Mouse (Mus musculus): ENCODE results near the gene Tbrg4. TPM values are rescaled to one million over a fixed set of nuclear protein-coding genes. Genes with fewer than 3 reads are reported as not detected.

Tbrg4 gene
- polyA plus RNA-seq, 1 experiment from 2014 or later, result 45.6 TPM

DNA sequence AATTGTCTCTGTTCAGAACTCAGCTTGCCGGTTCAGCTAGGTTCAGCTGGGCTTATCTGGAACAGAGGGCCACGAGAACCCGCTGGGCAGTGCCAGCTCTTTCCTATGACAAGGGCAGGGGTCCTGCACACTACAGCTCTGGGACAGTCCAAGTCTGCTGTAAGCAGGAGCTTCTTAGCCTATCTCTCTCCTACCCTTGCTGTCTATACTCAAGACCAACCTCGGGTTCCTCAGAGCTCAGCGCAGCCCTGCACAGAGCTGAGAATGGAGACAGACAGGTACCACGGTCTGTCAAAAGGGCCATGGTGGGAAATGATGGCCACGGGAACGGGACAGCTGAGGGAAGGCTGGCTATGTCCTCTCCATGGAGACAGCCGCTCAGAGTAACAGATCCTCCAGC is 22.6 kb downstream of the Tbrg4 start:
- Histone ChIP-seq H3K36me3 (ENCODE audit: insufficient read depth, low read length) (no peaks in the 10 kb centered on the region), H3K9me3 (ENCODE audit: low read length) (no peaks in the 10 kb centered on the region), H3K27ac (ENCODE audit: low read length) (no peak overlapping the region), H3K4me3 (ENCODE audit: low read length) (no peak overlapping the region), H3K27me3 (ENCODE audit: insufficient read depth, low read length) (peaks cover 31% of the 10 kb centered on the region), H3K4me2 (replicated peaks; ENCODE audit: low read depth, low read length) (no peak overlapping the region), H3K9ac (replicated peaks; ENCODE audit: low read length) (no peak overlapping the region), H3K4me1 (ENCODE audit: insufficient read depth, low read length) (peaks cover 19% of the 10 kb centered on the region)
- 80% methylated on average over 9 of the region's 9 CpGs for WGBS
- no peak for ATAC-seq (ENCODE audit: low FRiP score, low TSS enrichment)

DNA sequence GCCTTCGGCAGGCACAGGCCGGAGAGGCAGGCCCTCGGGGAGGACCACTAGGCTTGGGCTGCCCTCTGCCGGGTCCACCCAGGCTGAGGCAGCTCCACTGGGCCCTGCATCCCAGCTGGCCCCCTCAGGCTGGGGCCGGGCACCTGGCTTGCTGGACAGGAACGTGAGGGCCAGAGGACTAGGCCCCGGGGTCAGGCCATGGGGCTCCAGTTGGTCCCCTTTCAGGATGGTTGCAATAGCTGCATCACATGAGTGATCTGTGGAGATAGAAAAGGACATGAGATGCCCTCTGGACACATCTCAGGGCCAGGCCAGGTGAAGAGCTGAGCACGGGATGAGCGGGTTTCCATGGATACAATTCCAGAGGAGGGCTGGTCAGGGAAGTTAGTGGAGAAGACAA is 23.2 kb downstream of the Tbrg4 start:
- Histone ChIP-seq H3K36me3 (ENCODE audit: insufficient read depth, low read length) (no peaks in the 10 kb centered on the region; the same call in 1 of the 2 replicates), H3K9me3 (ENCODE audit: low read length) (no peaks in the 10 kb centered on the region), H3K4me3 (ENCODE audit: low read length) (no peak overlapping the region), H3K9ac (replicated peaks; ENCODE audit: low read length) (no peak overlapping the region), H3K27me3 (ENCODE audit: insufficient read depth, low read length) (peaks cover 31% of the 10 kb centered on the region), H3K4me1 (ENCODE audit: insufficient read depth, low read length) (peaks cover 19% of the 10 kb centered on the region), H3K27ac (ENCODE audit: low read length) (no peak overlapping the region), H3K4me2 (replicated peaks; ENCODE audit: low read depth, low read length) (no peak overlapping the region)
- 84% methylated on average over 9 of the region's 9 CpGs for WGBS
- no peak for ATAC-seq (ENCODE audit: low FRiP score, low TSS enrichment)

DNA sequence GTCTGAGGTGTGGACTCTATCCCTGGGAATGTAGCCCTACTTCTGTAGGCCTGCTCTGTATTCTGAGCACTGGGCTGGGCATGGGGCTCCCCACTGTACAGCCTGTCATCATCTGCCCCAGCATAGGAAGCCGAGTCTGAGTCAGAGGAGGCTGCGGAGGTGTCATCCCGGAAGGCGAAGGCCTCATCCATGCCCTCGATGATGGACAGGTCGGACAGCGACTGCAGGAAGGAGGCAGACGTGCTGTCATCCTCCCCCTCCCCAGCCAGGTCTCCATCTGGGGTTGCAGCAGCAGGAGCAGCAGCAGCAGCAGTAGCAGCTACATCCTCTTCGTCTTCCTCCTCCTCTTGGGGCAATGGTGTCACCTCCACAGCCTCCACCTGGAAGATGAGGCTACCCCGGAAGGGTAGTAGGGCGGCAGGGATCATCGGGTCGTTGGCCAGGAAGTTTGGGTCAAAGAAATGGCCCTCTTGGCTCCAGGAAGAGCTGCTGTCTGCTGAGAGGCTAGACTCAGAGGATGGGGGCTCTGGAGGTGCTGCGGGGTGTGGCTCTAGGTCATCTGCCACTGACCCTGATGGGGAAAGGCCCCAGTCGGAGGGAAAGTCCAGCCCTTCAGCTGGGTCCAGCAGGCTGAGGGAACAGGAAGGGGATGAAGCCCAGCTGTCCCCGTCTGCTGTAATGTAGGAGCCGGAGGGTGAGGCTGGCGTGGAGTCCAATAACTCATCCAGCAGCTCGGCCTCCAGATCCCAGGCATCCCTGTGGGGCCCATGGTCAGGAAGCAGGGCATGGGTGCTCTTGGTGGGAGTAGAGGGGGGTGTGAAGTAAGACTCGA is 24.0 kb downstream of the Tbrg4 start:
- Histone ChIP-seq H3K9ac (replicated peaks; ENCODE audit: low read length) (no peak overlapping the region; the same call in 1 of the 2 replicates), H3K9me3 (ENCODE audit: low read length) (no peaks in the 10 kb centered on the region), H3K4me2 (replicated peaks; ENCODE audit: low read depth, low read length) (no peak overlapping the region), H3K4me3 (ENCODE audit: low read length) (no peak overlapping the region), H3K4me1 (ENCODE audit: insufficient read depth, low read length) (peaks cover 19% of the 10 kb centered on the region), H3K27ac (ENCODE audit: low read length) (no peak overlapping the region), H3K36me3 (ENCODE audit: insufficient read depth, low read length) (peaks cover 3% of the 10 kb centered on the region; the same call in 1 of the 2 replicates), H3K27me3 (ENCODE audit: insufficient read depth, low read length) (peaks cover 29% of the 10 kb centered on the region)
- WGBS, result 48% methylated on average over 20 of the region's 20 CpGs
- no peak for ATAC-seq (ENCODE audit: low FRiP score, low TSS enrichment)

DNA sequence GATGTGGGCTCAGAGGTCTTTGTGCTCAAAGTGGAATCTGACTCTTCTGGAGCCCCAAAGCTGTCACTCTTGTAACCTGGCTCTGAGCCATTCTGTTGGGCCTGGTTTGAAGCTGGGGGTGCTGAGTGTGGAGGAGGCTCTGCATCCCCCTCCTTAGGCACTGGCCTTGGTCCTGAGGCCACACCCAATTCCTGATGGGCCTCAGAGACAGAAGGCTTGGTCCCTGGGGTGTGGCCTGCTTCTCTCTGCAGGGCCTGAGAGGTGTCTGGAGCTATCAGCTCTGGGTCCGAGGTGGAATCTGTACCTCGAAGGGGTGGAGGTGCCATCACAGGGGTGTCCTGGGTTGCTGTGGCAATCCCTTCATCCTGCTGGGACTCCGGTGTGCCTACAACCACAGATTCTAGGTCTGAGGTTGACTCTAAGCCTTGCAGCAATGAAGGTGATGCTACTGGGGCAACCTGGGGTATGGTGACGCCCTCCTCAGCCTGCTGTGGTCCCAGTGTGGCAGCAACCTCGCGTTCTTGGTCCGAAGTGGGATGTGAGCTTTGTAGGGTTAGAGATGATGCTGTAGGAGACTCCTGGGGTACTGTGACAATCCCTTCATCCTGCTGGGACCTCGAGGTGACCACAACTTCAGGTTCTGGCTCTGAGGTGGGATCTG is 25.5 kb downstream of the Tbrg4 start:
- H3K36me3 ChIP-seq (ENCODE audit: insufficient read depth, low read length), result peaks cover 18% of the 10 kb centered on the region
- no peak overlapping the region for H3K4me2 ChIP-seq (replicated peaks; ENCODE audit: low read depth, low read length)
- ATAC-seq (ENCODE audit: low FRiP score, low TSS enrichment), result no peak
- WGBS, result 87% methylated on average over 8 of the region's 8 CpGs
- H3K27me3 ChIP-seq (ENCODE audit: insufficient read depth, low read length), result peaks cover 15% of the 10 kb centered on the region
- H3K4me1 ChIP-seq (ENCODE audit: insufficient read depth, low read length), result peaks cover 16% of the 10 kb centered on the region
- no peaks in the 10 kb centered on the region for H3K9me3 ChIP-seq (ENCODE audit: low read length)
- H3K27ac ChIP-seq (ENCODE audit: low read length), result no peak overlapping the region
- no peak overlapping the region for H3K9ac ChIP-seq (replicated peaks; ENCODE audit: low read length)
- no peak overlapping the region for H3K4me3 ChIP-seq (ENCODE audit: low read length)

DNA sequence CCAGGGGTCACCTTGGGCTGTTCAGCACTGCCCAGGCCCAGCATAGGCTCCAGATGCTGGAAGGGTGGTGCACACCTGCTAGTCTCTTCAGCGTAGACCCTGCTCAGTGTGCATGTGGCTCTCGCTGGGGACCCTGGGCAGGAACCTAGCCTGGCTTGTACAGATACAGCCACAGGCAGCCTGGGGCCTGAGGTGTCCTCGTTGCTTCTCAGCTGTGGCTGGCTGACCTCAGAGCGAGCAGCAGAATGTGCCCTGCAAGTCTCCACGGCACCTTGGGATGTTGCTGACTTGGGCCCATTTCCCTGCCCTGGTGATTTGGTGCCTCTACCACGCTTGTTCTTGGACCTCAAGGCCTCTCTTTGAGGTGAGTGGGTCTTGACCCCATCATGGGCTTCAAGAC is 26.0 kb downstream of the Tbrg4 start:
- no peaks in the 10 kb centered on the region for H3K9me3 ChIP-seq (ENCODE audit: low read length)
- H3K36me3 ChIP-seq (ENCODE audit: insufficient read depth, low read length), result peaks cover 22% of the 10 kb centered on the region
- 80% methylated on average over 6 of the region's 6 CpGs for WGBS
- H3K27ac ChIP-seq (ENCODE audit: low read length), result no peak overlapping the region
- no peak overlapping the region for H3K9ac ChIP-seq (replicated peaks; ENCODE audit: low read length)
- peaks cover 9% of the 10 kb centered on the region for H3K27me3 ChIP-seq (ENCODE audit: insufficient read depth, low read length)
- no peak; the same call in 1 of the 2 replicates for ATAC-seq (ENCODE audit: low FRiP score, low TSS enrichment)
- H3K4me2 ChIP-seq (replicated peaks; ENCODE audit: low read depth, low read length), result no peak overlapping the region
- H3K4me3 ChIP-seq (ENCODE audit: low read length), result no peak overlapping the region
- peaks cover 12% of the 10 kb centered on the region for H3K4me1 ChIP-seq (ENCODE audit: insufficient read depth, low read length)

DNA sequence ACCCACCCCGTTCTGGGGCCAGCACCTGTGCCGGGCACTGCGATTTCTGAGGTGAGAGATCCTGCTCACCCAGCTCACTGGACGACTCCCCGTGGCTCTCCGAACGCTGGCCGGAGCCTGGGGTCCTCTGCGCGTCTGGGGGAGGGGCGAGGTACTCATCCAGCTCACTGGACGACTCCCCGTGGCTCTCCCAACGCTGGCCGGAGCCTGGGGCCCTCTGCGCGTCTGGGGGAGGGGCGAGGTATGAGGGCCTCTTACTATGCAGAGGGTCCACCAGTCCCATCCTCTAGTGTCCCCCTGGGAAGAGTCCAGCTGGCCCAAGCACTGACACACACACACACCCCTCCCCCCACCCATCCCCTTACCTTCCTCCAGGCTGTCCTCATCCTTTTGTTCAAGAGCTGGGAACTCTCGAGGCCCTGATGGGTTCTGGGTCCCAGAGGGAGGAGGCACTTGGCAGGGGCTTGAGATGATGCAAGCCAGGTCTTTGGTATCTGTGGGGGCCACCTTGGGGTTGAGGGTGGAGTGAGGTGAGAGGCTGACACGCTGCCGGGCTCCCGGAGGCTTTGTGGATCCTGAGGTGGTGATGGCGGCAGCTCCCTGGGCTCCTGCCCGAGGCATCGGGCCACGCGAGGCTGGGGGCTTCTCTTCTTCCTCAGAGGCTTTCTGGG is 26.7 kb downstream of the Tbrg4 start:
- 0 out of 2 replicates have a peak, but pooled peaks cover 2% of the 10 kb centered on the region for H3K27me3 ChIP-seq (ENCODE audit: insufficient read depth, low read length)
- WGBS, result 21% methylated on average over 27 of the region's 27 CpGs
- H3K4me3 ChIP-seq (ENCODE audit: low read length), result no peak overlapping the region
- peaks cover 8% of the 10 kb centered on the region for H3K4me1 ChIP-seq (ENCODE audit: insufficient read depth, low read length)
- no peaks in the 10 kb centered on the region for H3K9me3 ChIP-seq (ENCODE audit: low read length)
- H3K9ac ChIP-seq (replicated peaks; ENCODE audit: low read length), result no peak overlapping the region
- peaks cover 29% of the 10 kb centered on the region for H3K36me3 ChIP-seq (ENCODE audit: insufficient read depth, low read length)
- H3K4me2 ChIP-seq (replicated peaks; ENCODE audit: low read depth, low read length), result 0 out of 2 replicates have a peak overlapping the region, but pooled peaks have one; percentile 2
- ATAC-seq (ENCODE audit: low FRiP score, low TSS enrichment), result no peak
- H3K27ac ChIP-seq (ENCODE audit: low read length), result no peak overlapping the region

DNA sequence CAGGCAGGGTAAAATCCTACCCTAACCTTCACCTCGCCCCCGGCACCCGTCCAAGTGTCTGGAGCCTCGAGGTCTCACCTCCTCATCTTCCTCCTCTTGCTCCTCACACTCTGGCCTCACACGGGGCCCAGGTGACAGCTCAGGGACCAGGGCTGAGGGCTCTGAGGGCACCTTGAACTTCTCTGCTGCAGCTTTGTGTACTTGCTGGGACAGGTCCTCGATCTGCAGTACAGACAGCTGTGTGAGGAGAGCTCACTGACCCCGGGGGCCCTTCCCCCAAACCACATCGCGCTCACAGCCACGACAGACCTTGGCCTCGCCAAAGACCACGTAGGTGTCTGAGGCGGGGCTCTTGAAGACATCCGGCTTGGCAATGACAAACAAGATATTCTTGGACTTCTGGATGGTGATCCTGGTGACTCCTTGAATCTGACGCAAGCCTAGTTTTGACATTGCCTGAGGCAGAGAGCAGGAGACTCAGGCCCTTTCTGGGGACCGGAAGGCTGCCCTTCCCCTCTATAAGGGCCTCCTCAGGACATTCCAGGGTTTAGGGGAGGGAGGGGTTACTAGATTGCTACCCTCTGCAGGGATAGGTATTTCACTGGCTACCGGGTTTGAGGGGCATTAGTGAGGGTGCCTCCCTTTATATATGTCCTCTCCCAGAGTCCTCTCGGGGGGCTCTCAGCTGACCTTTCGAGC is 27.5 kb downstream of the Tbrg4 start:
- Histone ChIP-seq H3K36me3 (ENCODE audit: insufficient read depth, low read length) (peaks cover 37% of the 10 kb centered on the region), H3K4me1 (ENCODE audit: insufficient read depth, low read length) (peaks cover 5% of the 10 kb centered on the region; the same call in 1 of the 2 replicates), H3K27ac (ENCODE audit: low read length) (no peak overlapping the region), H3K27me3 (ENCODE audit: insufficient read depth, low read length) (no peaks in the 10 kb centered on the region), H3K4me2 (replicated peaks; ENCODE audit: low read depth, low read length) (no peak overlapping the region), H3K9me3 (ENCODE audit: low read length) (no peaks in the 10 kb centered on the region), H3K9ac (replicated peaks; ENCODE audit: low read length) (no peak overlapping the region), H3K4me3 (ENCODE audit: low read length) (no peak overlapping the region)
- WGBS, result 56% methylated on average over 19 of the region's 19 CpGs
- ATAC-seq (ENCODE audit: low FRiP score, low TSS enrichment), result no peak

DNA sequence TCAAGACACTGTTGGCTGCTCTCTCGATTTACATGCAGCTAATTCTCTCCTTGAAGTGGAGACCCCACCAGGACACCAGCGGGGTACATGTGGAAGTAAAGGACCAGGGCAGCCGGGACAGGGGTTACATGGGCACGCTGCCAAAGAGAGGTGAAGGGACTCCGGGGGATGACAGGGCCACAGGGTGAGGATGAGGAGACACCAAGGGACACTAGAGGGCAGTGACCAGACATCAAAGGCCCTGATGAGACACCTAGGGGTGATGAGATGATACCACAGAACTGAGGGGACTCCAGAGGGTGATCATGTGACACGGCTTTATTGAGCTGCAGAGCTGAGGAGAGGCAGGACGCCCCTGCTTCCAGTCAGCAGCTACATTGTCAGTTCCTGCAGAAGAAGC is 28.3 kb downstream of the Tbrg4 start:
- no peak overlapping the region for H3K27ac ChIP-seq (ENCODE audit: low read length)
- no peak overlapping the region for H3K9ac ChIP-seq (replicated peaks; ENCODE audit: low read length)
- 67% methylated on average over 7 of the region's 7 CpGs for WGBS
- no peak for ATAC-seq (ENCODE audit: low FRiP score, low TSS enrichment)
- H3K4me3 ChIP-seq (ENCODE audit: low read length), result no peak overlapping the region
- H3K4me1 ChIP-seq (ENCODE audit: insufficient read depth, low read length), result peaks cover 5% of the 10 kb centered on the region; the same call in 1 of the 2 replicates
- no peaks in the 10 kb centered on the region for H3K9me3 ChIP-seq (ENCODE audit: low read length)
- no peaks in the 10 kb centered on the region for H3K27me3 ChIP-seq (ENCODE audit: insufficient read depth, low read length)
- H3K4me2 ChIP-seq (replicated peaks; ENCODE audit: low read depth, low read length), result no peak overlapping the region
- H3K36me3 ChIP-seq (ENCODE audit: insufficient read depth, low read length), result peaks cover 45% of the 10 kb centered on the region

DNA sequence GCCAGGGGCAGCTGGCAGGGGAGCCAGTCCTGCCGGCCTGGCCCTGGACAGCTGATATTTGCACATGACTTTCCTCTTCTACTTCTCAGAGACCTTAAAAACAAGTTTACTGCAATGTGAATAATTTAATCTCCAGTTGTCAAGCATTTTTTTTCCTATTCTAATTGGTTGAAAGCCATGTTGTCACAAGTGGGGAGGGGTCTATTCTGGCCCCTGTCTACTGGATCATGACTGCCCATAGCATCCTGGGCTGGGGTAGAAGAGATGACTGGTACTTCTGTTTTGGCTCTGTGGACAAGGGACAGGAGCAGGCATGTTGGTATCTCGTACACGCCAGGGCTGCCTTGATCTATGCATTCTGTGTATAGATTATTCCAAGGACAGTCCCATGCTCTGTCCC is 29.3 kb downstream of the Tbrg4 start:
- H3K4me1 ChIP-seq (ENCODE audit: insufficient read depth, low read length), result 0 out of 2 replicates have a peak, but pooled peaks cover 5% of the 10 kb centered on the region
- no peak overlapping the region for H3K27ac ChIP-seq (ENCODE audit: low read length)
- peaks cover 52% of the 10 kb centered on the region for H3K36me3 ChIP-seq (ENCODE audit: insufficient read depth, low read length)
- ATAC-seq (ENCODE audit: low FRiP score, low TSS enrichment), result no peak
- H3K4me2 ChIP-seq (replicated peaks; ENCODE audit: low read depth, low read length), result no peak overlapping the region
- H3K27me3 ChIP-seq (ENCODE audit: insufficient read depth, low read length), result no peaks in the 10 kb centered on the region
- H3K9me3 ChIP-seq (ENCODE audit: low read length), result no peaks in the 10 kb centered on the region
- 76% methylated on average over 3 of the region's 3 CpGs for WGBS
- no peak overlapping the region for H3K9ac ChIP-seq (replicated peaks; ENCODE audit: low read length)
- no peak overlapping the region for H3K4me3 ChIP-seq (ENCODE audit: low read length)
